Mouse (Mus musculus): ENCODE measurements around the gene Ddo. TPM values are rescaled to one million over a fixed set of nuclear protein-coding genes. Genes with fewer than 3 reads are reported as not detected.

The Ddo gene
- polyA plus RNA-seq (2014; fragmentation: Illumina TruSeq; extraction: RNeasy Lipid Tissue Mini Kit (QIAGEN cat#74804); ENCODE audit: low read depth, low replicate concordance): 2.3 TPM

GRCm38 (mm10) chr10:40629656-40630311 lies at the start of gene Ddo:
TSS of gene Ddo (plus strand) at chr10:40630011.

DNA sequence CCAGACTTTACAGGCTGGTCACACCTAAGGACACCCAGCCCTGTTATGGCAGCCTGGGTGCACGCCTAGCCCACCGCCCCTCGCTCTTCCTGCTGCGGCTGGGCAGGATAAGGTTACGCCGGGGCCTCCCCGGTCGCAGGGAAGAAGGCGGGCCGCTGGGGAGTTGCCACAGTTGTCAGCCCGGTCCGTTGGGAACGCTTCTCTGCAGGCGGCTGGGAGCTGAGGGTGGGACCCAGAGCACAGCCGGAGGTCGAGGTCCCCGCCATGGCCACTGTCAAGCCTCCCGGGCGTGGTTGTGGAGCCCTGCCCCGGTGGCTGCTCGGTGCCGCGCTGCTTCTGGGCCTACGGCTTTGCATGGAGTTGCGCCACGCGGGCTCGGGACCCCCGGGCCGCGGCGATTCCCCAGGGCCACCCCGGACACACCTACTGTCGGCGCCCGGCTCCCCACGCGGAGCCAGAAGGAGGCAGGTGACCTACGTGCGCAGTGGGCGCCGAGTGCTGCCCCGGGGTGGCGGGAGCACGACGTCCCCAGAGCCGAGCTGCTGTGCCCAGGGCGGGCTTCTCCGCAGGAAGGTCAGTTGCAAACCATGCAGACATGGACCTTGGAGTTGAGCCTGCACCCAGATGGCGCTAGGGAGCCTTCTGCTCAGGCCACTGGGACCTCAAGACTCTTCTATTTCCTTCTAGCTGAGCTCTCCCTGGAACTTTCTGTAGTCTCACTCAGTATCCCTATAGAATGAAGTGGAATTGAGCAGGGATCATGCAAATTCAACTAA lies 53.5 kb downstream of the Ddo start, which contains the start of gene Mettl24:
TSS of gene Mettl24 (plus strand) at position 191 of the 776 bp plus-strand sequence.

Other genes with a start within 250 kb of the Ddo start
- gene Slc22a16, start 59.7 kb upstream of the Ddo start, polyA plus RNA-seq (2014; fragmentation: Illumina TruSeq; extraction: RNeasy Lipid Tissue Mini Kit (QIAGEN cat#74804); ENCODE audit: low read depth, low replicate concordance): not detected
- not detected for gene Mettl24, start 53.3 kb downstream of the Ddo start, polyA plus RNA-seq (2014; fragmentation: Illumina TruSeq; extraction: RNeasy Lipid Tissue Mini Kit (QIAGEN cat#74804); ENCODE audit: low read depth, low replicate concordance)

Measured in sigmoid colon, adult 10 weeks (tissue).